Mouse (Mus musculus) gastrocnemius, adult 18-20 months (tissue): ENCODE results near the gene Mthfsd. TPM values are rescaled to one million over a fixed set of nuclear protein-coding genes. Genes with fewer than 3 reads are reported as not detected.
"Not testable (repeated sequence)": the region's sequence is repeated elsewhere in the genome, so short reads cannot be mapped to it uniquely, and the experiment has no call there.

Experiments
- DNase-seq: peaks from one replicate; pipeline ENCODE4 v3.0.0; 2021; ENCODE audit warnings: low spot score
- long read RNA-seq, 2 experiments: library from polyadenylated mRNA; stranded (forward); transcript quantifications; one replicate each; pipeline ENCODE4 v2.0.0; 2021
- total RNA-seq, 2 experiments: library from RNA; stranded (reverse); gene quantifications; 2 replicates each; pipeline ENCODE4 v1.2.3; 2021

Mthfsd gene
- total RNA-seq, result 10 to 100 TPM; 12.8 to 14.7 TPM
- long read RNA-seq, experiment 1, partial matches to known transcripts, result 4 of 14 reads
- long read RNA-seq, experiment 1, other reads (novel, unspliced or antisense), result 5 of 14 reads
- long read RNA-seq, experiment 2, partial matches to known transcripts, result 6 of 18 reads
- long read RNA-seq, experiment 2, other reads (novel, unspliced or antisense), result 9 of 18 reads

- DNase-seq, result peak; percentile 99
These were observed at the start of gene Mthfsd for GRCm38 (mm10) chr8:121107668-121108656. Mthfsd (minus strand) TSS chr8:121108392.

- DNase-seq, result no peak
These were observed 48.8 kb upstream of the Mthfsd start for GRCm38 (mm10) chr8:121156990-121157491.

GRCm38 (mm10) chr8:121152394-121152793, 44.2 kb upstream of the Mthfsd start:
- DNase-seq, result peak; percentile 68

GRCm38 (mm10) chr8:121148573-121149083, 40.4 kb upstream of the Mthfsd start:
- no peak for DNase-seq

GRCm38 (mm10) chr8:121145457-121146134, 37.4 kb upstream of the Mthfsd start:
- not testable (repeated sequence) for DNase-seq

GRCm38 (mm10) chr8:121136856-121137255, 28.7 kb upstream of the Mthfsd start:
- no peak for DNase-seq

GRCm38 (mm10) chr8:121134512-121134911, 26.3 kb upstream of the Mthfsd start:
- DNase-seq, result no peak

- DNase-seq, result no peak
These were observed 25.9 kb upstream of the Mthfsd start for GRCm38 (mm10) chr8:121134102-121134501.

- DNase-seq, result no peak
These were observed 24.8 kb upstream of the Mthfsd start for GRCm38 (mm10) chr8:121132961-121133513.

GRCm38 (mm10) chr8:121130522-121130921, 22.3 kb upstream of the Mthfsd start:
- DNase-seq, result no peak

GRCm38 (mm10) chr8:121129265-121129940, 21.2 kb upstream of the Mthfsd start:
- no peak for DNase-seq

GRCm38 (mm10) chr8:121128531-121129264, 20.5 kb upstream of the Mthfsd start:
- no peak for DNase-seq

GRCm38 (mm10) chr8:121127756-121128375, 19.7 kb upstream of the Mthfsd start, which contains the start of gene Foxl1:
Foxl1 (plus strand) TSS chr8:121127940.
- DNase-seq, result no peak

- DNase-seq, result no peak
These were observed 19.1 kb upstream of the Mthfsd start for GRCm38 (mm10) chr8:121127291-121127701.

GRCm38 (mm10) chr8:121126694-121127093, 18.5 kb upstream of the Mthfsd start:
- no peak for DNase-seq

GRCm38 (mm10) chr8:121126191-121126590, 18.0 kb upstream of the Mthfsd start:
- DNase-seq, result no peak

GRCm38 (mm10) chr8:121125311-121125876, 17.2 kb upstream of the Mthfsd start:
- peak; percentile 43 for DNase-seq

GRCm38 (mm10) chr8:121124547-121125239, 16.5 kb upstream of the Mthfsd start:
- DNase-seq, result no peak
